Mouse (Mus musculus): ENCODE measurements at regions not wholly inside any gene's neighbourhood (a gene's known extent, or its start where the extent isn't known, plus 50 kb on each side); places are given as distances from the start of the nearest gene placed in this dataset.

GRCm38 (mm10) chr8:8999914-9000313 is 309.6 kb upstream of the Arglu1 start:
- TF ChIP-seq POLR2A (IDR thresholded peaks at IDR 0.05; ENCODE audit: low read depth, low read length) (no peak), CTCF (IDR thresholded peaks at IDR 0.05; ENCODE audit: borderline replicate concordance, insufficient read depth, low read length) (no peak)
